27 mouse cellular contexts compared by ENCODE assay signal in genomic region chr6:73093133-73093532, GRCm38 (mm10).
"Had no signal": no experiment of that assay in that cellular context is flagged by ENCODE, and none has a peak within 500 bp of the region (broad histone marks: within the 10 kb centered on the region; RNA-seq: fewer than 3 reads in every experiment).

No protein-coding gene starts in this region.

- H3K9ac ChIP-seq: embryonic facial prominence, embryonic 12.5 days; embryonic facial prominence, embryonic 13.5 days; embryonic facial prominence, embryonic 15.5 days; forebrain, embryonic 12.5 days; forebrain, embryonic 13.5 days; forebrain, embryonic 15.5 days; forebrain, postnatal 0 days had no signal

- H3K4me2 ChIP-seq: embryonic facial prominence, embryonic 12.5 days; embryonic facial prominence, embryonic 13.5 days; embryonic facial prominence, embryonic 15.5 days; forebrain, embryonic 12.5 days; forebrain, embryonic 13.5 days; forebrain, embryonic 15.5 days had no signal

- H3K4me1 ChIP-seq: embryonic facial prominence, embryonic 10.5 days; embryonic facial prominence, embryonic 12.5 days; embryonic facial prominence, embryonic 13.5 days; embryonic facial prominence, embryonic 15.5 days; forebrain, embryonic 10.5 days; forebrain, embryonic 12.5 days; forebrain, embryonic 13.5 days; forebrain, embryonic 15.5 days had no signal

- DNase-seq: cerebellum, adult 8-10 months; cerebellum, adult 9-10 months; cerebellum, adult 9-11 months; cerebellum, postnatal 10 days; cerebellum, postnatal 14 days; cerebellum, postnatal 25 days; cerebellum, postnatal 36 days; embryo, embryonic 11 days; forebrain, postnatal 0 days; gastrocnemius, adult 2 months; gastrocnemius, postnatal 10 days; gastrocnemius, postnatal 14 days; gastrocnemius, postnatal 25 days; gastrocnemius, postnatal 36 days; heart, adult 18-20 months; heart, adult 2 months had no signal

- H3K9me3 ChIP-seq: embryonic facial prominence, embryonic 10.5 days; embryonic facial prominence, embryonic 12.5 days; embryonic facial prominence, embryonic 13.5 days; embryonic facial prominence, embryonic 15.5 days; forebrain, embryonic 10.5 days; forebrain, embryonic 12.5 days; forebrain, embryonic 15.5 days had no signal

- H3K27me3 ChIP-seq: embryonic facial prominence, embryonic 12.5 days; embryonic facial prominence, embryonic 13.5 days; embryonic facial prominence, embryonic 15.5 days; forebrain, embryonic 12.5 days; forebrain, embryonic 13.5 days; forebrain, embryonic 15.5 days had no signal

- H3K36me3 ChIP-seq: embryonic facial prominence, embryonic 10.5 days; embryonic facial prominence, embryonic 12.5 days; embryonic facial prominence, embryonic 13.5 days; embryonic facial prominence, embryonic 15.5 days; forebrain, embryonic 10.5 days; forebrain, embryonic 12.5 days; forebrain, embryonic 15.5 days had no signal

- H3K27ac ChIP-seq: embryonic facial prominence, embryonic 10.5 days; embryonic facial prominence, embryonic 12.5 days; embryonic facial prominence, embryonic 13.5 days; embryonic facial prominence, embryonic 15.5 days; forebrain, embryonic 10.5 days; forebrain, embryonic 12.5 days; forebrain, embryonic 13.5 days; forebrain, embryonic 15.5 days; gastrocnemius, adult 2 months; heart, adult 2 months had no signal

- ATAC-seq: forebrain, embryonic 13.5 days; forebrain, embryonic 14.5 days; forebrain, embryonic 15.5 days; forebrain, embryonic 16.5 days; forebrain, postnatal 0 days had no signal

- H3K4me3 ChIP-seq: embryonic facial prominence, embryonic 10.5 days; embryonic facial prominence, embryonic 12.5 days; embryonic facial prominence, embryonic 13.5 days; embryonic facial prominence, embryonic 15.5 days; erythroblast, embryonic 14.5 days; forebrain, embryonic 10.5 days; forebrain, embryonic 12.5 days; forebrain, embryonic 13.5 days; forebrain, embryonic 15.5 days; gastrocnemius, adult 2 months; heart, adult 2 months had no signal
